ENCODE assay signal across 8 mouse cellular contexts in genomic region chr14:73234468-73235031, GRCm38 (mm10). TPM values are rescaled to one million over a fixed set of nuclear protein-coding genes. Genes with fewer than 3 reads are reported as not detected.
DNase-seq lines count a peak whose midpoint lies in the region; ATAC-seq and TF ChIP-seq lines count a peak whose summit lies in the region.

No protein-coding gene starts in this region.

- no peak overlapping the region for H3K4me3 ChIP-seq in layer of hippocampus, adult 2 months
- no peak overlapping the region for H3K4me3 ChIP-seq in kidney, embryonic 16.5 days (ENCODE audit: low read length)
- no peak overlapping the region for H3K4me3 ChIP-seq in neural tube, embryonic 14.5 days (ENCODE audit: low read depth, low read length)

- TF ChIP-seq CTCF in layer of hippocampus, adult 2 months (conservative IDR thresholded peaks at IDR 0.05): no peak

- no peak overlapping the region; the same call in 1 of the 2 replicates for H3K9ac ChIP-seq in kidney, embryonic 16.5 days (replicated peaks; ENCODE audit: low read length)
- no peak overlapping the region for H3K9ac ChIP-seq in neural tube, embryonic 14.5 days (replicated peaks; ENCODE audit: low read depth, low read length)

- no peaks in the 10 kb centered on the region for H3K36me3 ChIP-seq in kidney, embryonic 16.5 days (ENCODE audit: insufficient read depth, low read length)
- no peaks in the 10 kb centered on the region for H3K36me3 ChIP-seq in neural tube, embryonic 14.5 days (ENCODE audit: control insufficient read depth, insufficient read depth, low read length)

- peak overlapping the region; percentile 58 for H3K27ac ChIP-seq in layer of hippocampus, adult 2 months
- H3K27ac ChIP-seq in kidney, embryonic 16.5 days (ENCODE audit: low read length): peak overlapping the region; percentile 88
- peak overlapping the region; percentile 18; the same call in 1 of the 2 replicates for H3K27ac ChIP-seq in neural tube, embryonic 14.5 days (ENCODE audit: low read depth, low read length)

- peaks cover 21% of the 10 kb centered on the region for H3K4me1 ChIP-seq in kidney, embryonic 16.5 days (ENCODE audit: insufficient read depth, low read length)
- H3K4me1 ChIP-seq in neural tube, embryonic 14.5 days (ENCODE audit: control insufficient read depth, insufficient read depth, low read length): peaks cover 8% of the 10 kb centered on the region; the same call in 1 of the 2 replicates

- peak; percentile 44; the same call in 1 of the 2 replicates for ATAC-seq in kidney, embryonic 16.5 days (ENCODE audit: low FRiP score, low TSS enrichment)
- ATAC-seq in neural tube, embryonic 14.5 days (ENCODE audit: low read depth): peak; percentile 42; the same call in 1 of the 2 replicates
- ATAC-seq in monocyte, adult 5-6 weeks (replicated peaks; ENCODE audit: insufficient number of reproducible peaks, low FRiP score, low TSS enrichment, poor library complexity, severe bottlenecking): no peak

- no peak overlapping the region for H3K4me2 ChIP-seq in kidney, embryonic 16.5 days (replicated peaks; ENCODE audit: low read depth, low read length)
- no peak overlapping the region for H3K4me2 ChIP-seq in neural tube, embryonic 14.5 days (ENCODE audit: low read depth, low read length)

- no peak for DNase-seq in layer of hippocampus, adult 2 months (ENCODE audit: low spot score in 2 of 2)
- no peak for DNase-seq in layer of hippocampus, postnatal 14 days (ENCODE audit: low spot score in 2 of 2)
- DNase-seq in embryo, embryonic 11.5 days (ENCODE audit: low read depth, low spot score): peak; percentile 46
- DNase-seq in thymus, postnatal 14 days: no peak
- no peak for DNase-seq in spleen, postnatal 4 days (ENCODE audit: low spot score in 2 of 2)

- no peaks in the 10 kb centered on the region for H3K27me3 ChIP-seq in kidney, embryonic 16.5 days (ENCODE audit: insufficient read depth, low read length)
- no peaks in the 10 kb centered on the region for H3K27me3 ChIP-seq in neural tube, embryonic 14.5 days (ENCODE audit: control insufficient read depth, insufficient read depth, low read length)

- WGBS in kidney, embryonic 16.5 days: 9% methylated on average over 2 of the region's 2 CpGs
- WGBS in neural tube, embryonic 14.5 days: 5% methylated on average over 2 of the region's 2 CpGs

- no peaks in the 10 kb centered on the region for H3K9me3 ChIP-seq in kidney, embryonic 16.5 days (ENCODE audit: low read length)
- no peaks in the 10 kb centered on the region for H3K9me3 ChIP-seq in neural tube, embryonic 14.5 days (ENCODE audit: control insufficient read depth, low read length)

RNA-seq across cellular contexts. Expression of gene Lpar6, which starts 3.1 kb away (rescaled TPM):
- 1 to 10 TPM; 1.7 to 1.9 TPM for total RNA-seq in layer of hippocampus, adult 2 months (2021)
- 1 to 10 TPM; 2.1 to 2.2 TPM for total RNA-seq in layer of hippocampus, postnatal 14 days (2021)
- 14.5 and 14.7 TPM in 2 replicates for polyA plus RNA-seq in kidney, embryonic 16.5 days (2015; fragmentation: Nextera tagmentation; extraction: Ambion mirVana)
- polyA plus RNA-seq in neural tube, embryonic 14.5 days (2014; fragmentation: Nextera tagmentation; extraction: Ambion mirVana): 3.5 and 4.7 TPM in 2 replicates
- 34.2 to 67.7 TPM (median 63.5 TPM) in 3 replicates for total RNA-seq in monocyte, adult 5-6 weeks (2017)

Comparison
In these comparisons a context has a peak if more than half of its experiments do, and no peak if none do; other contexts are left out.
1. H3K27ac ChIP-seq: peak in every context shown above with its lines; median percentile 88 in kidney, embryonic 16.5 days; 58 in layer of hippocampus, adult 2 months; 18 in neural tube, embryonic 14.5 days.
2. RNA of gene Lpar6, which starts 3.1 kb away (total RNA-seq): 34.2 to 67.7 TPM in monocyte, adult 5-6 weeks; 2.1 to 2.2 TPM in layer of hippocampus, postnatal 14 days and 1.7 to 1.9 TPM in layer of hippocampus, adult 2 months; every median in the first group is over 10 times any median in the second.